Mouse (Mus musculus) embryonic facial prominence, embryonic 15.5 days (tissue): ENCODE data around the gene Bglap2. TPM values are rescaled to one million over a fixed set of nuclear protein-coding genes. Genes with fewer than 3 reads are reported as not detected.
"Not testable (repeated sequence)": the region's sequence is repeated elsewhere in the genome, so short reads cannot be mapped to it uniquely, and the experiment has no call there.

Experiments used
- ATAC-seq: fragments of 200-750 bp; cut with Nextera tagmentation; 2 replicates; pipeline ENCODE4 v1.8.0; 2017; ENCODE audit warnings: low read depth, moderate TSS enrichment; ENCODE audit not compliant: insufficient number of reproducible peaks, low FRiP score, low TSS enrichment
- H3K27ac ChIP-seq: fragments of 300-500 bp; sonication (generic); replicated peaks from 2 replicates; pipeline ENCODE4 v1.5.1; 2015; ENCODE audit warnings: mild to moderate bottlenecking, inconsistent platforms
- H3K27me3 ChIP-seq: fragments of 300-500 bp; sonication (generic); 2 replicates; pipeline ENCODE4 v1.6.1; 2015; ENCODE audit warnings: inconsistent platforms
- H3K36me3 ChIP-seq: fragments of 300-500 bp; sonication (generic); 2 replicates; pipeline ENCODE4 v1.6.1; 2015; ENCODE audit warnings: mild to moderate bottlenecking, inconsistent platforms
- H3K4me1 ChIP-seq: fragments of 300-500 bp; sonication (generic); 2 replicates; pipeline ENCODE4 v1.6.1; 2015; ENCODE audit warnings: inconsistent platforms
- H3K4me2 ChIP-seq: fragments of 300-500 bp; sonication (generic); replicated peaks from 2 replicates; pipeline ENCODE4 v1.6.1; 2015; ENCODE audit warnings: mild to moderate bottlenecking, inconsistent platforms
- H3K4me3 ChIP-seq: fragments of 300-500 bp; sonication (generic); replicated peaks from 2 replicates; pipeline ENCODE4 v1.5.1; 2015; ENCODE audit warnings: mild to moderate bottlenecking, inconsistent platforms
- H3K9ac ChIP-seq: fragments of 300-500 bp; sonication (generic); 2 replicates; pipeline ENCODE4 v1.6.1; 2015; ENCODE audit warnings: inconsistent platforms
- H3K9me3 ChIP-seq: fragments of 300-500 bp; sonication (generic); replicated peaks from 2 replicates; pipeline ENCODE4 v1.6.1; 2016; ENCODE audit warnings: inconsistent platforms
- WGBS: fragments of 180-500 bp; shearing (Covaris S2); methylation state at CpG from one replicate; pipeline ENCODE4 v1.1.7; 2015; 5-methylcytosine and 5-hydroxymethylcytosine counted together
- polyA plus RNA-seq: library from polyadenylated mRNA; unstranded; fragments of >200 nt; fragmentation: Nextera tagmentation; extraction: Ambion mirVana; gene quantifications from 2 replicates; pipeline ENCODE4 v1.2.1, GENCODE M21; 2015

Bglap2 gene
- polyA plus RNA-seq = 13.8 and 15.5 TPM in 2 replicates

GRCm38 (mm10) chr3:88378599-88378998 lies at the start of gene Bglap2:
TSS of gene Bglap2 (minus strand) at chr3:88378699.
- H3K9me3 ChIP-seq, H3K4me2 ChIP-seq, H3K27ac ChIP-seq, H3K27me3 ChIP-seq, ATAC-seq, H3K9ac ChIP-seq, H3K4me3 ChIP-seq, H3K36me3 ChIP-seq: not testable (repeated sequence)
- peaks cover 14% of the 10 kb centered on the region for H3K4me1 ChIP-seq
- WGBS = 79% methylated on average over 5 of the region's 5 CpGs

GRCm38 (mm10) chr3:88427342-88427905 lies 48.9 kb upstream of the Bglap2 start:
- no peak for ATAC-seq
- H3K9me3 ChIP-seq = no peaks in the 10 kb centered on the region
- no peak overlapping the region for H3K4me3 ChIP-seq
- no peak overlapping the region for H3K4me2 ChIP-seq
- H3K27me3 ChIP-seq = no peaks in the 10 kb centered on the region
- H3K36me3 ChIP-seq = no peaks in the 10 kb centered on the region
- 75% methylated on average over 4 of the region's 4 CpGs for WGBS
- H3K27ac ChIP-seq = no peak overlapping the region
- H3K9ac ChIP-seq = no peak overlapping the region
- H3K4me1 ChIP-seq = peaks cover 16% of the 10 kb centered on the region

GRCm38 (mm10) chr3:88425708-88426420 lies 47.4 kb upstream of the Bglap2 start:
- H3K4me3 ChIP-seq = peak overlapping the region; percentile 72; the same call in 1 of the 2 replicates
- no peaks in the 10 kb centered on the region for H3K27me3 ChIP-seq
- H3K4me1 ChIP-seq = peaks cover 21% of the 10 kb centered on the region
- no peak overlapping the region for H3K27ac ChIP-seq
- H3K36me3 ChIP-seq = peaks cover 4% of the 10 kb centered on the region; the same call in 1 of the 2 replicates
- peak overlapping the region; percentile 94 for H3K4me2 ChIP-seq
- ATAC-seq = no peak
- no peak overlapping the region for H3K9ac ChIP-seq
- H3K9me3 ChIP-seq = no peaks in the 10 kb centered on the region
- 79% methylated on average over 10 of the region's 10 CpGs for WGBS

GRCm38 (mm10) chr3:88425330-88425689 lies 46.8 kb upstream of the Bglap2 start:
- H3K27me3 ChIP-seq = no peaks in the 10 kb centered on the region
- no peaks in the 10 kb centered on the region for H3K9me3 ChIP-seq
- peaks cover 10% of the 10 kb centered on the region for H3K36me3 ChIP-seq
- H3K4me2 ChIP-seq = peak overlapping the region; percentile 94
- peaks cover 21% of the 10 kb centered on the region for H3K4me1 ChIP-seq
- ATAC-seq = no peak
- 6% methylated on average over 2 of the region's 2 CpGs for WGBS
- no peak overlapping the region for H3K9ac ChIP-seq
- H3K27ac ChIP-seq = 0 out of 2 replicates have a peak overlapping the region, but pooled peaks have one; percentile 39
- peak overlapping the region; percentile 72 for H3K4me3 ChIP-seq

GRCm38 (mm10) chr3:88424605-88425329 lies 46.3 kb upstream of the Bglap2 start, which contains the start of gene Slc25a44:
TSS of gene Slc25a44 (minus strand) at chr3:88425139.
- peak; percentile 97 for ATAC-seq
- Histone ChIP-seq H3K36me3 (peaks cover 15% of the 10 kb centered on the region), H3K27ac (peak within 1 kb of the TSS; percentile 66; the same call in 1 of the 2 replicates)

GRCm38 (mm10) chr3:88422020-88422720 lies 43.7 kb upstream of the Bglap2 start:
- 47% methylated on average over 9 of the region's 9 CpGs for WGBS
- Histone ChIP-seq H3K4me2 (no peak overlapping the region), H3K27ac (no peak overlapping the region), H3K4me1 (peaks cover 21% of the 10 kb centered on the region), H3K4me3 (no peak overlapping the region), H3K27me3 (no peaks in the 10 kb centered on the region), H3K36me3 (peaks cover 37% of the 10 kb centered on the region), H3K9me3 (no peaks in the 10 kb centered on the region), H3K9ac (no peak overlapping the region)
- no peak for ATAC-seq

More at GRCm38 (mm10) chr3:88424605-88425329, 46.3 kb upstream of the Bglap2 start, which contains the start of gene Slc25a44:
- 1% methylated on average over 35 of the region's 35 CpGs for WGBS
- H3K27me3 ChIP-seq = no peaks in the 10 kb centered on the region
- H3K9me3 ChIP-seq = no peaks in the 10 kb centered on the region
- H3K4me3 ChIP-seq = peak within 1 kb of the TSS; percentile 72
- H3K4me1 ChIP-seq = peaks cover 21% of the 10 kb centered on the region
- peak within 1 kb of the TSS; percentile 94 for H3K4me2 ChIP-seq
- peak within 1 kb of the TSS; percentile 51 for H3K9ac ChIP-seq

GRCm38 (mm10) chr3:88420771-88421170 lies 42.3 kb upstream of the Bglap2 start:
- H3K4me2 ChIP-seq = no peak overlapping the region
- no peak for ATAC-seq
- peaks cover 21% of the 10 kb centered on the region for H3K4me1 ChIP-seq
- H3K9me3 ChIP-seq = no peaks in the 10 kb centered on the region
- no peak overlapping the region for H3K27ac ChIP-seq
- no peak overlapping the region for H3K4me3 ChIP-seq
- 95% methylated on average over 19 of the region's 19 CpGs for WGBS
- H3K36me3 ChIP-seq = peaks cover 50% of the 10 kb centered on the region
- H3K27me3 ChIP-seq = no peaks in the 10 kb centered on the region
- no peak overlapping the region for H3K9ac ChIP-seq

GRCm38 (mm10) chr3:88418016-88418415 lies 39.5 kb upstream of the Bglap2 start:
- Histone ChIP-seq H3K27ac (no peak overlapping the region), H3K4me3 (no peak overlapping the region)

GRCm38 (mm10) chr3:88415668-88416067 lies 37.2 kb upstream of the Bglap2 start:
- 73% methylated on average over 4 of the region's 4 CpGs for WGBS
- H3K4me3 ChIP-seq = no peak overlapping the region
- H3K9ac ChIP-seq = no peak overlapping the region
- no peak overlapping the region for H3K27ac ChIP-seq
- no peak for ATAC-seq
- no peak overlapping the region for H3K4me2 ChIP-seq
- no peaks in the 10 kb centered on the region for H3K9me3 ChIP-seq
- peaks cover 75% of the 10 kb centered on the region for H3K36me3 ChIP-seq
- no peaks in the 10 kb centered on the region for H3K27me3 ChIP-seq
- peaks cover 3% of the 10 kb centered on the region; the same call in 1 of the 2 replicates for H3K4me1 ChIP-seq

More at GRCm38 (mm10) chr3:88418016-88418415, 39.5 kb upstream of the Bglap2 start:
- Histone ChIP-seq H3K4me1 (peaks cover 8% of the 10 kb centered on the region), H3K27me3 (no peaks in the 10 kb centered on the region), H3K9me3 (no peaks in the 10 kb centered on the region), H3K9ac (no peak overlapping the region), H3K36me3 (peaks cover 63% of the 10 kb centered on the region), H3K4me2 (no peak overlapping the region)
- ATAC-seq = no peak
- WGBS = 79% methylated on average over 6 of the region's 6 CpGs

- no peak overlapping the region for H3K4me2 ChIP-seq
- no peak overlapping the region for H3K4me3 ChIP-seq
- H3K27ac ChIP-seq = no peak overlapping the region
- peaks cover 47% of the 10 kb centered on the region for H3K36me3 ChIP-seq
- no peaks in the 10 kb centered on the region for H3K27me3 ChIP-seq
- H3K9me3 ChIP-seq = no peaks in the 10 kb centered on the region
- H3K9ac ChIP-seq = no peak overlapping the region
- WGBS = 86% methylated on average over 11 of the region's 11 CpGs
- H3K4me1 ChIP-seq = peaks cover 23% of the 10 kb centered on the region
- no peak for ATAC-seq
Observed at GRCm38 (mm10) chr3:88412636-88413035, 34.1 kb upstream of the Bglap2 start.

GRCm38 (mm10) chr3:88411681-88412080 lies 33.2 kb upstream of the Bglap2 start:
- ATAC-seq = no peak
- Histone ChIP-seq H3K36me3 (peaks cover 39% of the 10 kb centered on the region), H3K4me3 (no peak overlapping the region)

More at GRCm38 (mm10) chr3:88411681-88412080, 33.2 kb upstream of the Bglap2 start:
- Histone ChIP-seq H3K27me3 (no peaks in the 10 kb centered on the region), H3K4me1 (peaks cover 31% of the 10 kb centered on the region), H3K4me2 (no peak overlapping the region), H3K27ac (no peak overlapping the region), H3K9ac (no peak overlapping the region), H3K9me3 (no peaks in the 10 kb centered on the region)
- 88% methylated on average over 4 of the region's 4 CpGs for WGBS
